Mouse (Mus musculus) megakaryocyte, embryonic 14.5 days (primary cell): ENCODE measurements around the gene Emc8.

ENCODE experiments used
- FLI1 ChIP-seq: IDR thresholded peaks from 2 replicates; pipeline ENCODE4 v1.6.1; 2012; ENCODE audit warnings: low read length, inconsistent platforms, mixed read lengths
- GATA1 ChIP-seq: IDR thresholded peaks from 3 replicates; pipeline ENCODE4 v1.6.1; 2012; ENCODE audit warnings: mixed read lengths, low read length, inconsistent platforms, borderline replicate concordance

- no peak for TF ChIP-seq GATA1
- TF ChIP-seq FLI1: no peak
These were observed 36.8 kb upstream of the Emc8 start for GRCm38 (mm10) chr8:120705163-120705562.
